Mouse (Mus musculus) left cerebral cortex, adult 9 months (tissue): ENCODE results near the gene Chst11.
A peak's percentile ranks its signal among the peaks of the same experiment; 100 is the strongest.
"Not testable (repeated sequence)": the region's sequence is repeated elsewhere in the genome, so short reads cannot be mapped to it uniquely, and the experiment has no call there.

ENCODE experiments used
- DNase-seq, 2 experiments: peaks; one replicate each; pipeline ENCODE4 v3.0.0; 2022; ENCODE audit warnings: low spot score in 2 of 2

The Chst11 gene

DNA sequence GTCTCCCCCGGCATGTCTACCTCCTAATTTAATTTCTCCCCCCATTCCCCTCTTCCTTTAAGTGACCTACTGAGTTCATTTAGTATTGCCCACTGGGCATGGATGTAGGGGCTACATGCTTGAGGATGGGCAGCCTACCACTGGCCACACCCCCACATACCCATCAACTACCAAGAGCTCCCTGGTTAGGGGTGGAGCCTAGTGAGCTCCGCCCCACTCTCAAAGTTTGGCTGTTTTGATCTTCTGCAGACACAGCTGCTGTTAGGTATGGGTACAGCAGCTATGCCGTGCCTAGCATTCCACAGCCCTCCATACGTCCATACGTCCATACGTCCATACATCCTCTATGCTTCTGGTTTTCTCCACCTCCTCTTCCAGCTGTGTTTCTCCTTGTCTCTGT, 123.6 kb downstream of the Chst11 start:
- no peak for DNase-seq

DNA sequence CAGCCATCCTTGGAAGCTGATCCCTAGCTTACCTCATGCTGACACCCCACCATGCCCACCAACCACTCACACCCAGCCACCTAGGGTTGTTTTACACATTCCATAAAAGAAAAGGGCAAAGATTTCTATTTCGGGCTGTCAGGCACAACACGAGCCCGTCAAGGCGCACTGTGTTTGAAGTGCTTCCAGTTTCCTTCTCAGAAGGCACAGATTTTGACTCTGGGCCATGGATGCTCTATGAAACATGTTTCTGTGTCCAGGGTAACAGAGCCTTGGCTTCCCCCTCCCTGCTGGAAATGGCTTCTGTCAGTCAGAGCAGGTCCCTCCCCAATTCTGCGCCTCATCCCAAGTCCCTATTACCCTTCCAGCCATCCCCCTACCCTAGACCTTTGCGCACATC, 125.7 kb downstream of the Chst11 start:
- DNase-seq: peak in 1 of 2 experiments; percentile 50

DNA sequence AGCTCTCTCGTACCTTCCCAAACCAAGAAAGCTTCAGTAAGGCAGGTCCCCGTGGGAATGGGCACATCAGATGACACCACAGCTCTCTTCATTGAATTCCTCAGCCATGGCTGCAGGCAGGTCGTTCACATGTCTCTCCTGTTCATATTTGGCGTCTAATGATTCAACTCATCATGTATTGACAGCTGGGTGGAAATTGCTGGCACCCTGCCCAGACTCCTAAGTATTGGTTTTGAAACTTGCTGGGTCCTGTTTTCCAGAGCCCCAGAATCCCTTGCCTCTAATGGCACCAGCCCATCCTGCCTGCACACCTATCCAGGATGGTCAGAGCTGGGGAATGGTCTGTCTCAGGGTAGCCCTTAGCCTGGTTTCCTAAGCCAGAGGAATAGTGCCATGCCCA, 127.0 kb downstream of the Chst11 start:
- DNase-seq: no peak

DNA sequence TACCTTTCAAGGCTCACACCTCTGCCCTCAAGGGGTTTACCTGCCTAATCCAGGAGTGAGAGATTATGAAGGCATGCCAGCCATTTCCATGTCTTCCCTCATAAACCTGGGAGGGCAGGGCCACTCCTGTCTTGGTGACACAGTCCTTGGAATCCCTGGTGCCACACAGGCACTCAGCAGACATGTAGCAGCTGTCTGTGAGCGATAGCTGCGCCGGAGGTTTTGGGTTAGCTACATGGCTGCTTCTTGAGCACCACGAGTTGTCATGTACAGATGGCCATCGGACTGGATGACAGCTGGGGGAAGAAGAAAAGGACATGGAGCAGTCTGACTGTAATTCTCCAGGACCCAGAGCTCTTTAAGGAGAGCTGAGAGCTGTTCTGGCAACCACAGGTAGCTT, 129.3 kb downstream of the Chst11 start:
- no peak for DNase-seq

DNA sequence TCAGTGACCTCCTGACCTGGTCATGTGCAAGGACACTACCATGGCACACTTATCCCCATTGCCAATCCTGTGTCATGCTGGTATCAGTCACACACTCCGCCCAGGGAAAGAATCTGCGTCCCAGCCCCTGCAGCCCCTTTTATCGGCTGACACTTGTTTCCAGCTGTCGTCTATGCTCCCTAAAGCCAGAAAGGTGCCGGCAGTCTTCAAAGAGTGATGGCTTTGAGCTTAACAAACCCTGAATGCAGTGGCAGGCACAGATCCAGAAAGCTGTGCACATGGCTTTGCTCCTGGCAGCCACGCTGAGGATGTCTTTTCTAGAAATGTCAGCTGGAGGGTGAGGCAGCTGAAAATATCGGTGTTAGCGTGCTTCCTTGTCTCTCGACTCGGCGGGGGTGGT, 131.6 kb downstream of the Chst11 start:
- DNase-seq: no peak

DNA sequence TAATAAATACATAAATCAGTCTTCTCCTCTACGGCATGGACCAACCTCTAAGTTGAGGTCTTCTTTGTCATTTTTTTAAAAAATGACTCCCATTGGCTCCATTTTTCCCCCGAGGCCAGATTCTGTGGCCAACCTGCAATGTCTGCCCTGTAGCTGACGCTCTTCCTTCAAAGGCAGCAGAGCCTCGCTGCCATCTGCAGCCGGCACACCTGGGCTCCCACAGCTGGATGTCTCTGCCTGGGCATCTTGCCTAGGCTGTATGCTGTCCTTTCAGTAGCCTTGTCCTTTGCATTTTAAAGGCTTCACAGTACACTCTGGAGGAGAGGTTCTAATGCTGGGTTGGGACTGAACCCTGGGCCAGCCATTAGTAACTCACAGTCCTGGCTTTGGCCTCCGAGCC, 132.6 kb downstream of the Chst11 start:
- no peak for DNase-seq

DNA sequence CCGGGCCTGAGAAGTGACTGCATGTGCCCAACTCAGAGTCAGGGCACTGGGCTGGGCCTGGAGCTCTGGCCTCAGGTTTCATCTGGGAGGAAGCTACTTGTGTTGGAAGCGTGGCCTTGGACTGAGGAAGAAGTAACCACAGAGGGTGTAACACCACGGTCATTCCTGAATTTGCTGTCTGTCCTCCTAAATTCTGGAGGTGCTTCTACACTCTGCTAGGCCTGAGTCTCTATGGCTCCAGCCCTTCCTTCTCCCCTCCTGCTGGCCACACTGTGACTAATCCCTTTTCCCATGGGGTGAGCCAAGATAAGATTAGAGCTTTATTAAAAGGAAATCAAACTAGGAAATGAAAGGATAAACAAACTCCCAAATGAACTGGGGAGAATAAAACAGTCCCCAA, 133.3 kb downstream of the Chst11 start:
- DNase-seq: no peak

DNA sequence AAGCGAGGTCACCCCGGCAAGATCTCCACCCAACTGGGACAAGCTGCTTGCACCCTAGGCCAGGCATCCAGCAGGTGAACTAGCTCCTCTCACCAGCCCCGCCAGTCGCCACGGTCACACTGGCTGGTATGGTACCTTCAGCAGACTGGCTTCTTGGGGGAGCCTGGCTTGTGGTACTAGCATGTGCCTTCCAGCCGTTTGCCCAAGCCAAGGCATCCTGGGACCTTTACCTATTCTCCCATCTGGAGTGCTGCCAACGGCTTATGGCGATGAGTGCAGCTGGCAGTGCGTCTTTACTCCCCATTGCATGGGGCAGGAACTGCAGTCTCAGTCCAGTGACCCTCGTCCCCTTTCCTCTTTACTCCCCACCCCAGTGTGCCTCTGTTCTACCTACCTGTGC, 133.7 kb downstream of the Chst11 start:
- DNase-seq: no peak

DNA sequence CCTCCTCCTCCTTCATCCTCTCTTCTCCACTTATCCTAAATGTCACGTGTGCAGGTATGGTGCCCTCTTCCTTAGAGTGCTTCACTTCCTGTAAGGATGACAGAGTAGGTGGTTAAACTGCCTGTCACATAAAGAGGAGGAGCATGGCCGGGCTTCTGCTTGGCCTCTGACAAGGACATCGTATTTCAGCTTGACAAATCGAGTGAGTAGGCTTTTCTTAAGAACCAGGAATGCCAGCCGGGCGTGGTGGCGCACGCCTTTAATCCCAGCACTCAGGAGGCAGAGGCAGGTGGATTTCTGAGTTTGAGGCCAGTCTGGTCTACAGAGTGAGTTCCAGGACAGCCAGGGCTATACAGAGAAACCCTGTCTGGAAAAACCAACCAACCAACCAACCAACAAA, 134.2 kb downstream of the Chst11 start:
- not testable (repeated sequence) for DNase-seq

DNA sequence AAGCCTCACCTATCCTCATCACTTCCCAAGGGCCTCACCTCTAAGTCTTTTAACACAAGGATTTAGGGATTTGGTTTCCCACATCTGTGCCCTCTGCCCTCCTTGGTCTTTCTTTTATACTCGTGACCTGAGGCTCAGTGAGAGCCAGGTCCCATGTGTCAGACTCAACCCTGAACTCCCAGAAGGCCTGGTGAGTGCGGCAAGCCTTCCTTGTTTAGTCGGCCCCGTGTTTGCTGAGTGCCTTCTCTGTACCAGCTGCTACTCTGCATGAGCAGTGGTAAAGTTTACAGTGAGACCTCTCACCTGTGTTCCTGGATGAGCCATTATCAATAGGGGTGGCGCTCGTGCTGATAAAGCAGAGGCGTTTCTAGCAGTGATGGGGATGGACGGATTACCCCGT, 134.6 kb downstream of the Chst11 start:
- no peak for DNase-seq

DNA sequence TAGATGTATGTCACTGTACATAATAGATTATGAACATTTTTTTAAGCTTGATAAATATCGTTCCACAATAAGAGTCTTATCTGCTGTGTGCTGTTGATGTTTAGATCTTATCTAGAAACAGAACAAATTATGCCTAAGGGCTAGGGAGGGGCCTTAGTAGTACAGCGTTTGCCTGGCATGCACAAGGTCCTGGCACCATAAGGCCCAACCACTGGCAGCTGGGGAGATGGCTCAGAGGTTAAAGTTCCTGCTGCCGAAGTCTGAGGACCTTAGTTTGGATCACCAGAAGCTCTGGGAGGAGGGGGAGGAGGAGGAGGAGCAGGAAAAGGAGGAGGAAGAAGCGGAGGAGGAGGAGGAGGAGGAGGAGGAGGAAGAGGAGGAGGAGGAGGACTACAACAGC, 135.6 kb downstream of the Chst11 start:
- DNase-seq: no peak

DNA sequence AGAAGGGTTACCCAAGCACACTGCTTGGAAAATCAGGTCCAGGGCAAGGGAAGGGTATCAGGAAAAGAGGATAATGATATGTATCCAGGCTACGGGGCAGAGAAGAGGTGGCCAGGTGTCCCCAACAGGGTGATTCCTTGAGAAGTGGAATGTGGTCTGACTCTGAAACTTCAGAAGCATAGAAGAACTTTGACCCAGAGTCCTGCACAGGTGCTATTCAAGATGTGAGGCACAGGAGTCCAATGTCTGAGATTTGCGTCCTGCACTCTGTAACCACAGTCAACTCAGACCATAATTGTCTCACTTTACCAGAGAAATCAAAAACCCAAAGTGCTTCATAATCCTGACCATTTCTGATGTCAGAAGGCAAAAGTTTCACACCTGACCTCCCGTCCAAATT, 139.3 kb downstream of the Chst11 start:
- DNase-seq: no peak

DNA sequence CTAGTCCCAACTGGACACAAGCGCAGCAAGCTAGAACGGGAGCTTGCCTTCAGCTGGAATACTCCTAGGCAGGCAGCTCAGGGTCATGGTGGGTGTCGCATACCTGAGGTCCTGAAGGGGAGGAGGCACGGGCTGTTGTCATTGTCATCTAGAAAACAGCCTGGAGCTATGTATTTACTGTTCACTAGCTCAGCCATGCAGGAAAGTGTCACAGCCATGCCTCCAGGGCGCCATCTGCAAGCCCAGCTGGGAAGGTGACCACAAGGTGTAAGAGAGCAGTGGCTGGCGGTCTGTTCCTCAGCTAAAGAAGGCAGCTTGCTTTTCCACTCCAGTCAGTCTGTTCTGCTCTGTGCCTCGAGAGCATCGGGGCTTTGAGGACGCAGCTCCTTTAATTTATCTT, 141.1 kb downstream of the Chst11 start:
- no peak for DNase-seq

DNA sequence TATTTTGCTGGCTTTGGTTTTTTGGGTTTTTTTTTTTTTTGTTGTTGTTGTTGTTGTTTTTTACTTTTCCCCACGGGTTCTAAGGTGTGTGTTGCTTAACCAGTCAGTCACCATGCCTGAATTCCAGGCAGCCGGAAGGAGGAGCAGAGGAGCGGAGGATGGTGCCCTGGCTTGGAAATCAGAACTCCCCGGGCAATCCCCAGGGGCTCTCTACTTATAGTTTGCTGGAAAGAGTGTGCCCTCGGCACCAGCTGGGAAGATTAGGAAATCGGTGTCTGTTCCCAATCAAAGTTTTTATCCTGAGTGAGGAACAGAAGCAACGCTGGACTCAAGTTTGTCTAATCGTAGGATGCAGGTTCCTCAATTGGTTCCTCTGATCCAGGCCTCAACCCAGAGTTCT, 143.1 kb downstream of the Chst11 start:
- no peak for DNase-seq

DNA sequence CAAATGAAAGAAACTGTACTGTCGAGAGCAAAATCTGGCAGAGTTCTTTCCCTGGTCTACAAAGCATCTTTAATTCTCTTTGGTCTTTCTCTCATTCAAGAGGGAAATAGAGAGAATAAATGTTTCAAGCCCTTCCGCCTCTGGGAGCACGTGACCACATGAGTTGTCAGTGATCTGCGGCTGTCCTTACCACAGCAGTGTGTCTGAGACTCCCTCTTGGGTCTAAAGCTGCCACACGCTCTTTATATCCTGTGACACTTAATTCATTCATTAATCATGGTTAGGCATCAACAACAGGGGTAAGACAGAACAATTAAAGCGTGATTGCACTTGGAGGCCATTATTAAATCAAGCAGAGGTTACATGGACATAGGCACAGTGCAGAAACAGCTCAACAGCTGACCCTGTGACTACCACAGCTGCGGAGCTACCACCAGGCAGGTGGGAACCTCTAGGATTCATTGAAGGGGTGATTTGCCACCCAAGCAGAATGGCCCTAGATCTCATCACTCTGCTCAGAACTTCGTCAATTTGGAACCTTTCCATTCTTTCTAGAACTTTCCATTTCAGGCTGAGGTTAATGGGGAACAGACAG, 144.4 kb downstream of the Chst11 start:
- no peak for DNase-seq

DNA sequence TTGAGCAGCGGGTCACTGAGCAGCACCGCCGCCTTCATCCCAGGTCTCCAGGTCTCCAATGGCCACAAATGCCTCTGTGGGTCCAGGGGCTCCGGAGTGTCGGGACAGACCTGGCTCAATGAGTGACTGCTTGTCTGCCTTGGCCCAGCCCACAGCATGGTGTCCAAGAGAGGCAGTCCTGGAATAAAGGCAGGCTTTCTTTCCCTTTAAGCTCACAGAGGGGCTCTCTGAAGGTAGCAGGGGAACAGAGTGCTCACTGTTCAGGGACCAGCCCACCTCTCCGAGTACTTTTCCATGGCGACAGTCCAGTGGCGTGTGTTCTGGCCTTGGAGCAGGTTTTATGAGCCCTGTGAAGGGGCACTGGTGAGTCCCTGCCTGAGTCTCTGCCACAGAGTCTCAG, 145.3 kb downstream of the Chst11 start:
- DNase-seq: no peak

DNA sequence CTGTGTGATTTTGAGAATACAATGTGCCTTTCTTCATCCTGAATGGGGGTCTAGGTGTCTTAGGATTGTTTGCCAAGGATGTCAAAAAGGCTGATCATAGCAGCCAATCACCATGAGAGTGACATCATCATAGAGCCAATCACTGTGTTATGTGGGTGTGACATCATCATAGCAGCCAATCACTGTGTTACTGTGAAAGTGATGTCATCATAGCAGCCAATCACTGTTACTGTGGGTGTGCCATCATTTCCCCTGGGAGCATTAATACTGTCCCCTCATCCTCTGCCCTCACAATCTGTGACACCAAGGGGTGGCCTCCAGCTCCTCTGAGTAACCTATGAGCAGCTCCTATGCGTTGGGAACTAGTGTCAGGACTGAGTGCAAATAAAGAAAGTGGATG, 146.6 kb downstream of the Chst11 start:
- DNase-seq: no peak

DNA sequence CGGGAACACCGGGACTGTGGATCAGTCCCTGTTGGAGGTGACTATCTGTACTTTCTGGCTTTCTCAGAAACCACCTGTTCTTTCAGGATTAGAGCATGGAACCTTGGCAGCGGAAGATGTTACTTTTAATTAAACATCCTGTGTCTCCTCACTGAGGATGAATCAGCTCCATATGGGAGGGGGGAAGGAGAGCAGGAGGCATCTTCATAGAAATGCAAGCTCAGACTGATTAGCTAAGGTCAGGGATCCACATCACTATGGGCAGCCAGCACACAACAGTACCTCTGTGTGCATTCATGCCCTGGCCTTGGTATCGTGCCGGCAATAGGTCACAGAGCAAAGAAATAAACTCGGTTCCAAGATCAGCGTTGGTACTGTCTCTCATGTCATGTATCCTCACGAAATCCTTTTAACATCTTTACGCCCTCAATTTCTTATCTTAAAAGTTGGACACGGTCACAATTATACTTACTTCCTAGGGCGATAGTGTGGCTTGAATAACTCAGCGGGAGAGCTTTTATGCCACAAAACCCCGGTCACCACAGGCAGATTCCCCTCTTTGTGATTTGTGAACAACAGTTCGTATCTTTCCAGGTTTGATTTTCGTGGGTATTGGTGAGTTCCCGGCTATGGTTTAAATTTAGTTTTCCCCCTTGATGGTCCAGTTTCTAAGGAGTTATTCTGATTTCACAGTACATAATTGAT, 148.7 kb downstream of the Chst11 start:
- DNase-seq: peak in 1 of 2 experiments; percentile 29

DNA sequence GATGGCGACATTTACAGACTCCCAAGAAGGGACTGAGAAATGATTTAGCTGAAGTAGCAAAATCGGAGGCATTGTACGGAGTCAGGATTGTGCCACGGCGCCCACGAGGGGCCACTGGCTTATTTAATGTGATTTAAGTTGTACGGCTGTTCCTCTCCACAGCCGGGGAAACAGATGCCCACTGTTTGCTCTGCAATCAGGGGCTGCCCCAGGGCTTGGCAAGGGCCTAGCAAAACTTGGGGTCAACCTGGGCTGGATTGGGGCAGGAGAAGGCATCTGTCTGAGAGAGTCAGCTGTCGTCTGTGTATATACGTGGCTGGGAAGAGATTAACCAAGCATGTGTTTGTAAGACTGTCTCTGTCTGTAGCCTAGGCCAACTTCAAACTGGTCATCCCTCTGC, 149.6 kb downstream of the Chst11 start:
- DNase-seq: no peak

DNA sequence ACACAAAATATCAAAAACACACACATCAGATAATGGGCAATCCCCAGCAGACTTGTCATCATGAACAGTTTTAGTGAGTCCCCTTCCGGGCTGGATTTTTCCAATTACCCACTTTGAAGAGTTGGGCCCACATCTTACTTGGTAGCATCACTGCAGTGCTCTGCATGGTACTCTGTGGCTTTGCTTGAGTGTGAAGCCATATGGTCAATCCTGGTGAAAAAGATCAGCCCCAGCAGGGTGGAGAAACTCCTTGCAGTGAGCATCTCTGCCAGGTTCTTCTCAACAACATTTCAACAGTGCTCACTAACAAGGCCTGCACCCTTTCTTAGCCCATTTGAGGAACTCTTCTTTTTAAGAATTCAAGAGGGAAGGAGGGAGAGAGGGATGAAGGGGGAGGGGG, 150.7 kb downstream of the Chst11 start:
- DNase-seq: no peak

DNA sequence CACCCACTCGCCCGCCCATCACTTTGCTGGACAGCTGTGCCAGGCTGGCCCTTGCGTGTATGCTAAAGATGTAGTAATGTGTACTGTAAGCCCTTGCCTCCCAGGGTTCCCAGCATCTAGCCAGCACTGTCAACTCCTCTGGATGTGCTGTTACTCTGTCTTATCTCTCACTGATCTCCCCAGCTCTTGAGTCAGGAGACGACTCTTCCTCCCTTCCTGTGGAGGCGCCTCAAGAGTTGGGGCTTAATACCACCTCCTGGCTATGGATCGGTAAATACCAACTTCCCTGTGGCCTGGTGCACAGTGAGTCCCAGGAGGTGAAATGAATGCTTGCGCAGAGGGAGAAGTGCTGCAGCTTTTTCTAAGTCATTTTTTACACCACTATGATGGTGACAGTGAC, 151.8 kb downstream of the Chst11 start:
- no peak for DNase-seq

DNA sequence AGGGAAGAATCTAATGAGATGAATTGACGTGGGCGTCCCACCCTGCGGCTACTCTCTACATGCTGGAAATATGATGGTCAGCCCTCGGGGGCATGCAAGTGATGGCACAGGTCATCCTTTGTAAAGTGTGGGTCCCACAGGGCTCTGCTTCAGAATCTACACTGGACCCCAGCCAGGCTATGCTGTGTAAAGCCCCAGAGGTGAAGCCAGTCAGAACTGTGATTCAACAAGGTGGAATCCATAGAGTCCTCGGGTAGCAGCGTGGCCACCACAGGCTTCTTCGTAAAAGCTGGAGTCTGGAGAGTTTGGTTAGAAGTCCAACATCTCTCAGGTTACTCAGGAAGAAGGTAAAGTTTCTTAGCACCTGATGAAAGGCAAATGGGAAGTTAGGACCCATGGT, 154.0 kb downstream of the Chst11 start:
- DNase-seq: no peak

DNA sequence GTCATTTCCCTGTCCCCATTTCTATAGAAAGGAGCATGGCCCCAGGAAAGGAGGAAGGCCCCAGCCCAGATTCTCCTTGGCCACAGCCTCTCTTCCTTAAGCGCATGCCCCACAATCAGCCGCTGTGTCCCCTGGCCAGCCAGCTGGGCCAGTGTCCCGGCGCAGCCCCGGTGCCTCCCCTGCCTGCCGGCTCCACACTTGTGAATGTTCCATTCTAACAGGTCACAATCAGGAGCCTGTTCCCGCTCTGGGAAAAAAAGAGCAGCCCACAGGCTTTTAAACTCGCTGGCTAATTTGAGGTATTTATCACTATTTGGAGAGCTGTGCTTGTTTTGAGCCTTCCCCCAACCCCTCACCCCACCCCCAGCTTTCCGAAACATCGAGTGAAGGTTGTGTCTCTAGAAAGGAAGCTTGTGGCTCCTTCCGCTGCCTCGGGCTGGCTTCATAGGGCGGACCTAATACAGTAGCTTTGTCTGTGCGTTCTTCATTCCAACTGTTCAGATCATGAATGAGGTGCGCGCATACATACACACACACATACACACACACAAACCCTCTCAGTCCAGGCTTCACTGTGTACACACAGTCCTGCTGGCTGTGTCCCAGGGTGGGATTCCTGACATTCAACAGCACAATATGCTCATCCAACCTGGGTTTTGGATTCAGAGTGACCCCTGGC, 155.1 kb downstream of the Chst11 start:
- DNase-seq: peak; percentile 27 to 65
